Mouse (Mus musculus) MEL (cell line): Measurements from ENCODE around the gene Olfr533. TPM values are rescaled to one million over a fixed set of nuclear protein-coding genes. Genes with fewer than 3 reads are reported as not detected.

Source experiments
- polyA plus RNA-seq, 2 experiments: library from polyadenylated mRNA; stranded (reverse) in 1 of 2; unstranded in 1 of 2; fragments of >175 nt in 1 of 2; fragments of >200 nt in 1 of 2; gene quantifications; 2 replicates each; pipeline versions ENCODE4 v1.2.1 to v1.2.4; 2012; ENCODE audit warnings: low replicate concordance in 2 of 2, low read depth in 1 of 2; ENCODE audit not compliant: insufficient read length in 2 of 2, insufficient read depth in 1 of 2, missing spikeins in 1 of 2
- total RNA-seq: library from RNA; depleted of rRNA; stranded (reverse); fragments of 300-350 nt; gene quantifications from 2 replicates; pipeline ENCODE4 v1.2.3, GENCODE M21; 2012; rRNA removed

The Olfr533 gene
- total and polyA plus RNA-seq, 3 experiments = not detected

Other genes starting within 250 kb of the Olfr533 start
- not detected in 2 replicates for gene Cd163l1, start 245.1 kb upstream of the Olfr533 start, total RNA-seq
- gene Cd163l1, start 245.1 kb upstream of the Olfr533 start, polyA plus RNA-seq = not detected
- not detected in 2 replicates for gene 5830411N06Rik, start 216.1 kb upstream of the Olfr533 start, total RNA-seq
- not detected for gene 5830411N06Rik, start 216.1 kb upstream of the Olfr533 start, polyA plus RNA-seq
- gene Olfr525, start 142.5 kb upstream of the Olfr533 start, total RNA-seq = not detected in 2 replicates
- under 1 TPM in 1 of 2 experiments, not detected in 1; 0.01 TPM for gene Olfr525, start 142.5 kb upstream of the Olfr533 start, polyA plus RNA-seq
- gene Olfr527, start 129.4 kb upstream of the Olfr533 start, total RNA-seq = not detected in 2 replicates
- gene Olfr527, start 129.4 kb upstream of the Olfr533 start, polyA plus RNA-seq = not detected
- gene Olfr60, start 101.7 kb upstream of the Olfr533 start, total RNA-seq = not detected in 2 replicates
- not detected for gene Olfr60, start 101.7 kb upstream of the Olfr533 start, polyA plus RNA-seq
- gene Olfr530, start 87.0 kb upstream of the Olfr533 start, total RNA-seq = not detected in 2 replicates
- not detected for gene Olfr530, start 87.0 kb upstream of the Olfr533 start, polyA plus RNA-seq
- not detected in 2 replicates for gene Olfr531, start 60.5 kb upstream of the Olfr533 start, total RNA-seq
- not detected for gene Olfr531, start 60.5 kb upstream of the Olfr533 start, polyA plus RNA-seq
- gene Olfr532, start 41.7 kb upstream of the Olfr533 start, total RNA-seq = not detected in 2 replicates
- gene Olfr532, start 41.7 kb upstream of the Olfr533 start, polyA plus RNA-seq = not detected
- gene Olfr535, start 20.8 kb downstream of the Olfr533 start, total RNA-seq = not detected in 2 replicates
- gene Olfr535, start 20.8 kb downstream of the Olfr533 start, polyA plus RNA-seq = not detected
- not detected in 2 replicates for gene Olfr536, start 44.0 kb downstream of the Olfr533 start, total RNA-seq
- gene Olfr536, start 44.0 kb downstream of the Olfr533 start, polyA plus RNA-seq = not detected
- not detected in 2 replicates for gene Olfr538, start 104.5 kb downstream of the Olfr533 start, total RNA-seq
- gene Olfr538, start 104.5 kb downstream of the Olfr533 start, polyA plus RNA-seq = not detected
- not detected in 2 replicates for gene Olfr46, start 137.9 kb downstream of the Olfr533 start, total RNA-seq
- gene Olfr46, start 137.9 kb downstream of the Olfr533 start, polyA plus RNA-seq = not detected
- not detected in 2 replicates for gene Olfr61, start 165.6 kb downstream of the Olfr533 start, total RNA-seq
- gene Olfr61, start 165.6 kb downstream of the Olfr533 start, polyA plus RNA-seq = not detected
- gene Olfr53, start 183.1 kb downstream of the Olfr533 start, total RNA-seq = not detected in 2 replicates
- not detected for gene Olfr53, start 183.1 kb downstream of the Olfr533 start, polyA plus RNA-seq
- not detected in 2 replicates for gene Olfr539, start 196.6 kb downstream of the Olfr533 start, total RNA-seq
- not detected for gene Olfr539, start 196.6 kb downstream of the Olfr533 start, polyA plus RNA-seq
- gene Olfr45, start 218.6 kb downstream of the Olfr533 start, total RNA-seq = not detected in 2 replicates
- gene Olfr45, start 218.6 kb downstream of the Olfr533 start, polyA plus RNA-seq = not detected
- gene Olfr541, start 233.9 kb downstream of the Olfr533 start, total RNA-seq = not detected in 2 replicates
- gene Olfr541, start 233.9 kb downstream of the Olfr533 start, polyA plus RNA-seq = not detected